Mouse (Mus musculus): ENCODE measurements at regions not wholly inside any gene's neighbourhood (a gene's known extent, or its start where the extent isn't known, plus 50 kb on each side); places are given as distances from the start of the nearest gene placed in this dataset.

DNA sequence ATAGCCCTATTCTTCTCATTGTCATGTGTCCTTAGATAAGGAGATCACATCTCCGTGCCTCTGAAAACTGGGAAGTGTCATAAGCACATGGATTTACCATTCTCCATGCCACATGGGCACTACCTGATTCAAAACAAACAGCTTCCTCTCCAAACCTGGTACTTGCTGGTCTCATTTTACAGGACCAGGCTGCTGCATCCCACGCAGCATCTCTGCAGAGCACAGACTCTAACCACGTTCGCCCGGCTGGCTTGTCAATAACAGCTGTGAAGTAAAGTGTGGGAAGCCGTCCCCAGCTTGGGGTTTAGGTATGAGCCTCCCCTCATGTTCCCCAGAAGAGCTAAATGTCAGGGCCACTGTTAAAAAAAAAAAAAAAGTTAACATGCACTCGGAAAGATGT, 53.0 kb upstream of the Ank start:
- ATAC-seq, result no peak
- H3K27ac ChIP-seq (ENCODE audit: low read depth, low read length), result no peak overlapping the region
- no peak for TF ChIP-seq CTCF (IDR thresholded peaks at IDR 0.05; ENCODE audit: low read depth)
- no peak overlapping the region for H3K4me3 ChIP-seq (ENCODE audit: low read depth, low read length)
- 82% methylated on average over 7 of the region's 7 CpGs for WGBS
- no peaks in the 10 kb centered on the region for H3K27me3 ChIP-seq (replicated peaks; ENCODE audit: control insufficient read depth, insufficient read depth, low read length)
- H3K4me2 ChIP-seq (replicated peaks; ENCODE audit: low read depth), result no peak overlapping the region
- H3K9me3 ChIP-seq (ENCODE audit: control insufficient read depth), result no peaks in the 10 kb centered on the region
- H3K4me1 ChIP-seq (replicated peaks; ENCODE audit: control insufficient read depth, insufficient read depth, low read length), result no peaks in the 10 kb centered on the region
- no peak overlapping the region for H3K9ac ChIP-seq (ENCODE audit: low read depth, low read length)
- no peaks in the 10 kb centered on the region for H3K36me3 ChIP-seq (ENCODE audit: control insufficient read depth, insufficient read depth)

DNA sequence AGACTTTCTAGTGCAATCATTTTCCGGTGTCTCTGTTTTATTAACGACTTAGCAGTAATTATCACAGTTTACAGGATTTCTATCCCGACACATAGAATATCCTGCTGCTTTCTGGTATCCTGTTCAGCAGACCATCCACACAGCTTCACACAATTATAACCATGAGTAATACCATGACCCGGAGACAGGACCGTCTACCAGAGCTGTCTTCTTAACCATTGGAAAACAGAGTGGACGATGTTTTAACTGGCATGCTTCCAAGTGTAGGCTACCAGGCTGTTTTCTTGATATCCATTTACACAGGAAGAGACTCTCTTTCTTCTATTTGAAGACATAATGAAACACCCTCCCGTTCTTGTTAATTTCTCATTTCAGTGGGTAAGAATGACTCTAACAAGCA, 51.7 kb upstream of the Ank start:
- Histone ChIP-seq H3K27ac (ENCODE audit: low read depth, low read length) (no peak overlapping the region), H3K4me1 (replicated peaks; ENCODE audit: control insufficient read depth, insufficient read depth, low read length) (no peaks in the 10 kb centered on the region), H3K9me3 (ENCODE audit: control insufficient read depth) (no peaks in the 10 kb centered on the region), H3K27me3 (replicated peaks; ENCODE audit: control insufficient read depth, insufficient read depth, low read length) (no peaks in the 10 kb centered on the region), H3K4me3 (ENCODE audit: low read depth, low read length) (no peak overlapping the region), H3K4me2 (replicated peaks; ENCODE audit: low read depth) (no peak overlapping the region), H3K9ac (ENCODE audit: low read depth, low read length) (no peak overlapping the region), H3K36me3 (ENCODE audit: control insufficient read depth, insufficient read depth) (no peaks in the 10 kb centered on the region)
- 67% methylated on average over 7 of the region's 7 CpGs for WGBS
- TF ChIP-seq CTCF (IDR thresholded peaks at IDR 0.05; ENCODE audit: low read depth), result no peak
- ATAC-seq, result no peak
